Mouse (Mus musculus): ENCODE measurements at regions not wholly inside any gene's neighbourhood (a gene's known extent, or its start where the extent isn't known, plus 50 kb on each side); places are given as distances from the start of the nearest gene placed in this dataset.
A peak's percentile ranks its signal among the peaks of the same experiment; 100 is the strongest.

- Histone ChIP-seq H3K27ac (ENCODE audit: low read length) (0 out of 2 replicates have a peak overlapping the region, but pooled peaks have one; percentile 10), H3K9me3 (ENCODE audit: control insufficient read depth, low read length) (no peaks in the 10 kb centered on the region), H3K4me3 (replicated peaks; ENCODE audit: low read length) (no peak overlapping the region), H3K27me3 (replicated peaks; ENCODE audit: control insufficient read depth, insufficient read depth, low read length) (no peaks in the 10 kb centered on the region), H3K4me1 (replicated peaks; ENCODE audit: control insufficient read depth, insufficient read depth, low read length) (peaks cover 16% of the 10 kb centered on the region), H3K9ac (replicated peaks; ENCODE audit: low read depth, low read length) (no peak overlapping the region), H3K4me2 (ENCODE audit: low read length) (no peak overlapping the region), H3K36me3 (ENCODE audit: control insufficient read depth, insufficient read depth) (no peaks in the 10 kb centered on the region)
- ATAC-seq, result peak; percentile 69
- WGBS, result 8% methylated on average over 6 of the region's 6 CpGs
These were observed 1117.2 kb upstream of the Gulo start for GRCm38 (mm10) chr14:67126254-67126653.

- H3K9ac ChIP-seq (replicated peaks; ENCODE audit: low read depth, low read length), result no peak overlapping the region
- no peaks in the 10 kb centered on the region for H3K36me3 ChIP-seq (ENCODE audit: control insufficient read depth, insufficient read depth)
- no peak for ATAC-seq
- no peak overlapping the region for H3K27ac ChIP-seq (ENCODE audit: low read length)
- 55% methylated on average over 7 of the region's 7 CpGs for WGBS
- H3K4me2 ChIP-seq (ENCODE audit: low read length), result no peak overlapping the region
- H3K4me1 ChIP-seq (replicated peaks; ENCODE audit: control insufficient read depth, insufficient read depth, low read length), result peaks cover 16% of the 10 kb centered on the region
- H3K4me3 ChIP-seq (replicated peaks; ENCODE audit: low read length), result no peak overlapping the region
- H3K27me3 ChIP-seq (replicated peaks; ENCODE audit: control insufficient read depth, insufficient read depth, low read length), result no peaks in the 10 kb centered on the region
- no peaks in the 10 kb centered on the region for H3K9me3 ChIP-seq (ENCODE audit: control insufficient read depth, low read length)
These were observed 1114.3 kb upstream of the Gulo start for GRCm38 (mm10) chr14:67123300-67123699.
